Mouse (Mus musculus): ENCODE measurements at regions not wholly inside any gene's neighbourhood (a gene's known extent, or its start where the extent isn't known, plus 50 kb on each side); places are given as distances from the start of the nearest gene placed in this dataset.

DNA sequence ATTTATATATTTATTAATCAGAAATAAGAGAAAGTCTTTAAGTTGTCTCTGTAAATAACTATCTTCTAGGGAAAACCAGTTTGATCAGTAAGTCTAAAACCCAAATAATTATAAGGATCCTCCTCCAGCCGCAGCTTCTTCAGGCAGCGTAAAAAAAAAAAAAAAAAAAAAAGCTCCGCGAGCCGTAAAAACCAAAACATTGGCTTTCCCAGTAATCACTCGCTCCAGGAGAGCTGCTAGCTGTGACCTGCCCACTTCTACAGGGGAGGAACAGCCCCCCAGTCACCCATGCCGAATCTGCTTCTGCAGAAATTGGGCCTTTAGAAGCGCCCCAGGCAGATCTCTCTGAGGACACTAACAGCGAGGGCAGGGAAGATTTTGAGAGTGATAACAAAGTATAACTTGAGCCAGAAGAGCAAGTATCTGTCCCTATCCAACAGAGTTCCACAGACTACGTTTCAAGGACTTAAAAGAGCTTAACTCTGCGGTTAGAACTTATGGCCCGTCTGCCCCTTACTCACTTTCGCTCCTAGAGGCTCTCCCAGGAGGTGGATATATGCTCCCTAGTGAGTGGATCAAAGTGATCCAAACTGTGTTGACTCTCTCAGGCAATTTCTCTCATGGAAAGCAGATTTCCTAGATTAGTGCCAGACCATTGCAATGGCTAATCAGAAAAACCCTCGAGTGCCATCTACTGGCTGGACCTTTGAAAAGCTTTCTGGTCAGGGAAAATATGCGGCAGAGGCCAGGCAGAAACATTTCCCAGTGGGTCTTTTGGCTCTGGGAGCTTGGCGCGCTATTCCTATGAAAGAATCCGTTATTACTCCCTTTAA is 80.7 kb downstream of the Serpinb6e start:
- TF ChIP-seq CTCF (IDR thresholded peaks at IDR 0.05 in 2 of 3, conservative IDR thresholded peaks at IDR 0.05 in 1 of 3; ENCODE audit: control insufficient read depth in 1 of 3, insufficient read depth in 1 of 3, low read depth in 2 of 3, low read length in 3 of 3, poor library complexity in 1 of 3, severe bottlenecking in 1 of 3), result peak; percentile 42 to 68 (median 60); a peak in 5 of 6 replicates
- TF ChIP-seq RCOR1 (IDR thresholded peaks at IDR 0.05; ENCODE audit: low read depth, low read length), result no peak
- peak; percentile 64 for TF ChIP-seq RAD21 (IDR thresholded peaks at IDR 0.05; ENCODE audit: low read depth, low read length)
- TF ChIP-seq NRF1 (IDR thresholded peaks at IDR 0.05; ENCODE audit: insufficient read depth, low read depth, low read length, poor library complexity, severe bottlenecking), result no peak
- no peak for TF ChIP-seq POLR2A (IDR thresholded peaks at IDR 0.05; ENCODE audit: control insufficient read depth in 1 of 2, insufficient read depth in 1 of 2, low read depth in 1 of 2, low read length in 2 of 2, poor library complexity in 1 of 2)
- no peak for TF ChIP-seq CHD1 (IDR thresholded peaks at IDR 0.05; ENCODE audit: low read depth, low read length)

Measured in MEL (cell line).